ENCODE assay signal across 18 mouse cellular contexts in the genomic region with DNA sequence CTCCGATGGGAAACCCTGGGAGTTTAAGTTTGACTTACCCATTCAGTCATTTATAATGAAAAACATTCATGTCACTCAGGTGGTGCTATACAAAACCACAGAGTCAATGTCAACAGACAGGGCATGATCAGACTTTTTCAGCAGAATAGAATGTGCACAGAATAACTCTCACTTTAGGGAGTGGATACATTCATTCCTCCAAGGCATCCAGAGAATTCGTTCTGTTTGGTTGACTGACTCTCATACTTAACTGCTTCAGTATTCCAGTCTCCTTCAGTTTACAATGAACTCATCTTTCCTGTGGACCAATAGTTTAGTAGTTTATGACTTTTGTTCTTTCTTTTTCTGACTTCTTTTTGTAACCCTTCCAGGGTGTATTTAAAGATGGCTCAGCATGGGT.
DNase-seq lines count a peak whose midpoint lies in the region; ATAC-seq and TF ChIP-seq lines count a peak whose summit lies in the region.
"Had no signal": no experiment of that assay in that cellular context is flagged by ENCODE, and none has a peak within 500 bp of the region (broad histone marks: within the 10 kb centered on the region; RNA-seq: fewer than 3 reads in every experiment).

No protein-coding gene starts in this region.

- peak; percentile 1 for DNase-seq in kidney, adult 2 months
- DNase-seq in 3T3-L1 (ENCODE audit: low read depth, low spot score) (peak; percentile 13), Patski (ENCODE audit: low read depth, low spot score) (peak; percentile 38)
- no peak for DNase-seq in cerebellum, adult 11-12 months
- DNase-seq: adrenal gland, adult 2 months; adrenal gland, postnatal 10 days; adrenal gland, postnatal 25 days; cerebellum, adult 11 months; cerebellum, adult 2 months; cerebellum, adult 9-10 months; cerebellum, postnatal 10 days; cerebellum, postnatal 25 days; forebrain, postnatal 0 days had no signal

- H3K9me3 ChIP-seq in kidney, embryonic 14.5 days (ENCODE audit: control insufficient read depth, low read length): no peaks in the 10 kb centered on the region
- H3K9me3 ChIP-seq: embryonic facial prominence, embryonic 10.5 days; embryonic facial prominence, embryonic 12.5 days; forebrain, embryonic 13.5 days; forebrain, embryonic 15.5 days had no signal

- H3K9ac ChIP-seq in kidney, embryonic 14.5 days (ENCODE audit: low read depth, low read length): no peak overlapping the region
- H3K9ac ChIP-seq: embryonic facial prominence, embryonic 12.5 days; forebrain, embryonic 13.5 days; forebrain, embryonic 15.5 days; forebrain, postnatal 0 days had no signal

- no peaks in the 10 kb centered on the region for H3K36me3 ChIP-seq in kidney, adult 2 months (ENCODE audit: control insufficient read depth, insufficient read depth, low read length)
- no peaks in the 10 kb centered on the region for H3K36me3 ChIP-seq in kidney, embryonic 14.5 days (ENCODE audit: control insufficient read depth, insufficient read depth, low read length)
- H3K36me3 ChIP-seq: embryonic facial prominence, embryonic 10.5 days; embryonic facial prominence, embryonic 12.5 days; forebrain, embryonic 15.5 days had no signal

- in situ Hi-C loops in Patski (cut with MboI; ENCODE audit: low pct_unique_long_range_greater_than_20kb): no loop called here

- no peak for ATAC-seq in kidney, embryonic 14.5 days (ENCODE audit: low FRiP score, low TSS enrichment)
- ATAC-seq in Patski: peak; percentile 94
- ATAC-seq: forebrain, embryonic 13.5 days; forebrain, embryonic 15.5 days; forebrain, postnatal 0 days had no signal

- no peaks in the 10 kb centered on the region for H3K27me3 ChIP-seq in kidney, adult 2 months (replicated peaks; ENCODE audit: control insufficient read depth, insufficient read depth, low read length)
- H3K27me3 ChIP-seq in kidney, embryonic 14.5 days (ENCODE audit: control insufficient read depth, insufficient read depth, low read length): no peaks in the 10 kb centered on the region
- no peaks in the 10 kb centered on the region for H3K27me3 ChIP-seq in Patski
- H3K27me3 ChIP-seq: embryonic facial prominence, embryonic 12.5 days; forebrain, embryonic 13.5 days; forebrain, embryonic 15.5 days had no signal

- H3K27ac ChIP-seq in kidney, adult 2 months (ENCODE audit: insufficient read depth, low read depth, low read length): no peak overlapping the region
- no peak overlapping the region for H3K27ac ChIP-seq in kidney, embryonic 14.5 days (ENCODE audit: low read depth, low read length)
- H3K27ac ChIP-seq: embryonic facial prominence, embryonic 10.5 days; embryonic facial prominence, embryonic 12.5 days; forebrain, embryonic 13.5 days; forebrain, embryonic 15.5 days had no signal

- POLR2A ChIA-PET in Patski (lab: Charles Lee): no interaction called here

- 60% methylated on average over 2 of the region's 2 CpGs for WGBS in kidney, adult 2 months
- WGBS in kidney, embryonic 14.5 days: 85% methylated on average over 2 of the region's 2 CpGs

- CTCF ChIA-PET in Patski (lab: Charles Lee): interaction anchor here (2.0 kb wide), 1 partner anchor 41 kb away, joined by 6 read pairs; no protein-coding TSS in a partner anchor

- H3K4me2 ChIP-seq in kidney, embryonic 14.5 days (replicated peaks; ENCODE audit: low read depth, low read length): no peak overlapping the region
- H3K4me2 ChIP-seq: embryonic facial prominence, embryonic 12.5 days; forebrain, embryonic 13.5 days; forebrain, embryonic 15.5 days had no signal

- TF ChIP-seq POLR2A in kidney, adult 2 months (IDR thresholded peaks at IDR 0.05; ENCODE audit: low read depth, low read length): no peak

- TF ChIP-seq CTCF in kidney, adult 2 months (conservative IDR thresholded peaks at IDR 0.05; ENCODE audit: insufficient read depth, insufficient read length, low read depth, low read length): no peak
- no peak for TF ChIP-seq CTCF in Patski (IDR thresholded peaks at IDR 0.05)

- no peak overlapping the region for H3K4me3 ChIP-seq in kidney, adult 2 months (ENCODE audit: insufficient read depth, low read depth, low read length)
- H3K4me3 ChIP-seq in kidney, embryonic 14.5 days (ENCODE audit: low read length): no peak overlapping the region
- H3K4me3 ChIP-seq: embryonic facial prominence, embryonic 10.5 days; embryonic facial prominence, embryonic 12.5 days; forebrain, embryonic 13.5 days; forebrain, embryonic 15.5 days had no signal

- H3K4me1 ChIP-seq in kidney, adult 2 months (ENCODE audit: control insufficient read depth, insufficient read depth, low read length): no peaks in the 10 kb centered on the region
- no peaks in the 10 kb centered on the region for H3K4me1 ChIP-seq in kidney, embryonic 14.5 days (ENCODE audit: control insufficient read depth, insufficient read depth, low read length)
- H3K4me1 ChIP-seq: embryonic facial prominence, embryonic 10.5 days; embryonic facial prominence, embryonic 12.5 days; forebrain, embryonic 13.5 days; forebrain, embryonic 15.5 days had no signal
